Mouse (Mus musculus) gastrocnemius, postnatal 4 days (tissue): ENCODE measurements around the gene Rab43. TPM values are rescaled to one million over a fixed set of nuclear protein-coding genes. Genes with fewer than 3 reads are reported as not detected.
"Not testable (repeated sequence)": the region's sequence is repeated elsewhere in the genome, so short reads cannot be mapped to it uniquely, and the experiment has no call there.

Experiments used
- DNase-seq, 2 experiments: peaks; one replicate each; pipeline ENCODE4 v3.0.0; 2021 to 2022; ENCODE audit warnings: low spot score in 2 of 2, mixed read lengths in 2 of 2
- total RNA-seq, 2 experiments: library from RNA; stranded (reverse); gene quantifications; 2 replicates each; pipeline ENCODE4 v1.2.3; 2021

Gene Rab43
- total RNA-seq, 2 experiments from 2014 or later: 21.4 to 25.1 TPM

- peak in 1 of 2 experiments; percentile 15 for DNase-seq
These were observed 24.7 kb downstream of the Rab43 start for GRCm38 (mm10) chr6:87787108-87787890.

GRCm38 (mm10) chr6:87786621-87787020 is 25.3 kb downstream of the Rab43 start:
- no peak for DNase-seq

GRCm38 (mm10) chr6:87784033-87784432 is 27.9 kb downstream of the Rab43 start:
- no peak for DNase-seq

- no peak for DNase-seq
These were observed 31.2 kb downstream of the Rab43 start for GRCm38 (mm10) chr6:87780546-87781301.

GRCm38 (mm10) chr6:87779174-87780165 is 32.5 kb downstream of the Rab43 start:
- peak in 1 of 2 experiments; percentile 25 for DNase-seq

GRCm38 (mm10) chr6:87778294-87779173 is 33.4 kb downstream of the Rab43 start:
- no peak for DNase-seq

- DNase-seq: no peak
These were observed 34.1 kb downstream of the Rab43 start, which contains the start of gene Gp9 for GRCm38 (mm10) chr6:87777842-87778241. Gene Gp9, plus strand, starts transcription at chr6:87778072.

- DNase-seq: no peak
These were observed 35.3 kb downstream of the Rab43 start for GRCm38 (mm10) chr6:87776663-87777062.

GRCm38 (mm10) chr6:87775588-87776245 is 36.2 kb downstream of the Rab43 start:
- DNase-seq: no peak

GRCm38 (mm10) chr6:87774909-87775308 is 37.1 kb downstream of the Rab43 start:
- no peak for DNase-seq

- no peak for DNase-seq
These were observed 37.5 kb downstream of the Rab43 start for GRCm38 (mm10) chr6:87774466-87774865.

- no peak for DNase-seq
These were observed 41.3 kb downstream of the Rab43 start for GRCm38 (mm10) chr6:87770626-87771025.

- not testable (repeated sequence) for DNase-seq
These were observed 47.7 kb downstream of the Rab43 start for GRCm38 (mm10) chr6:87764296-87764695.

- DNase-seq: no peak
These were observed 48.3 kb downstream of the Rab43 start for GRCm38 (mm10) chr6:87763376-87764280.

GRCm38 (mm10) chr6:87762161-87762560 is 49.8 kb downstream of the Rab43 start:
- DNase-seq: no peak

GRCm38 (mm10) chr6:87759850-87760249 is 52.1 kb downstream of the Rab43 start:
- DNase-seq: no peak

- peak in 1 of 2 experiments; percentile 6 for DNase-seq
These were observed 52.6 kb downstream of the Rab43 start for GRCm38 (mm10) chr6:87759404-87759803.

- no peak for DNase-seq
These were observed 55.1 kb downstream of the Rab43 start for GRCm38 (mm10) chr6:87756896-87757295.
